Mouse (Mus musculus): Measurements from ENCODE around the gene Gucy1b1. TPM values are rescaled to one million over a fixed set of nuclear protein-coding genes. Genes with fewer than 3 reads are reported as not detected.

The Gucy1b1 gene
- total RNA-seq (2021): 10 to 100 TPM; 10.3 to 12.0 TPM
- long read RNA-seq, experiment 1, transcript Gucy1b1-201 (14 exons, 3,223 nt): major isoform, 6 of 8 reads
- long read RNA-seq, experiment 1, partial matches to known transcripts: 2 of 8 reads
- long read RNA-seq, experiment 1, other reads (novel, unspliced or antisense): 0 of 8 reads
- long read RNA-seq, experiment 2, transcript Gucy1b1-201 (14 exons, 3,223 nt): major isoform, 5 of 7 reads
- long read RNA-seq, experiment 2, partial matches to known transcripts: 1 of 7 reads
- long read RNA-seq, experiment 2, other reads (novel, unspliced or antisense): 0 of 7 reads

- DNase-seq: peak; percentile 78 to 87
Observed at GRCm38 (mm10) chr3:82074201-82074851, at the start of gene Gucy1b1. Gene Gucy1b1, minus strand, starts transcription at chr3:82074689.

GRCm38 (mm10) chr3:82118916-82119315 is 44.4 kb upstream of the Gucy1b1 start:
- peak in 1 of 2 experiments; percentile 22 for DNase-seq

GRCm38 (mm10) chr3:82112439-82112838 is 38.0 kb upstream of the Gucy1b1 start:
- peak; percentile 63 to 80 for DNase-seq

- DNase-seq: peak; percentile 49 to 52
Observed at GRCm38 (mm10) chr3:82111986-82112385, 37.5 kb upstream of the Gucy1b1 start.

GRCm38 (mm10) chr3:82108951-82109350 is 34.5 kb upstream of the Gucy1b1 start:
- DNase-seq: no peak

- peak; percentile 29 to 33 for DNase-seq
Observed at GRCm38 (mm10) chr3:82104229-82104628, 29.7 kb upstream of the Gucy1b1 start.

GRCm38 (mm10) chr3:82099127-82099526 is 24.6 kb upstream of the Gucy1b1 start:
- DNase-seq: no peak

- DNase-seq: no peak
Observed at GRCm38 (mm10) chr3:82096801-82097200, 22.3 kb upstream of the Gucy1b1 start.

GRCm38 (mm10) chr3:82073741-82074181 is 728 bp downstream of the Gucy1b1 start:
- DNase-seq: peak; percentile 71 to 78

GRCm38 (mm10) chr3:82067830-82068229 is 6.7 kb downstream of the Gucy1b1 start:
- no peak for DNase-seq

- peak in 1 of 2 experiments; percentile 16 for DNase-seq
Observed at GRCm38 (mm10) chr3:82061402-82062180, 12.9 kb downstream of the Gucy1b1 start.

- DNase-seq: no peak
Observed at GRCm38 (mm10) chr3:82057201-82057600, 17.3 kb downstream of the Gucy1b1 start.

- no peak for DNase-seq
Observed at GRCm38 (mm10) chr3:82054283-82054974, 20.1 kb downstream of the Gucy1b1 start.

- DNase-seq: no peak
Observed at GRCm38 (mm10) chr3:82052029-82052428, 22.5 kb downstream of the Gucy1b1 start.

GRCm38 (mm10) chr3:82051468-82051867 is 23.0 kb downstream of the Gucy1b1 start:
- no peak for DNase-seq

- DNase-seq: peak in 1 of 2 experiments; percentile 18
Observed at GRCm38 (mm10) chr3:82048681-82049080, 25.8 kb downstream of the Gucy1b1 start.

GRCm38 (mm10) chr3:82048078-82048477 is 26.4 kb downstream of the Gucy1b1 start:
- no peak for DNase-seq

GRCm38 (mm10) chr3:82047100-82047753 is 27.3 kb downstream of the Gucy1b1 start:
- DNase-seq: peak; percentile 24 to 65

GRCm38 (mm10) chr3:82046087-82046486 is 28.4 kb downstream of the Gucy1b1 start:
- no peak for DNase-seq

- DNase-seq: no peak
Observed at GRCm38 (mm10) chr3:82044902-82045301, 29.6 kb downstream of the Gucy1b1 start.

- DNase-seq: no peak
Observed at GRCm38 (mm10) chr3:82043676-82044075, 30.8 kb downstream of the Gucy1b1 start.

Measured in heart, adult 18-20 months (tissue).